Mouse (Mus musculus) forebrain, embryonic 12.5 days (tissue): ENCODE measurements around the gene Arl8a. TPM values are rescaled to one million over a fixed set of nuclear protein-coding genes. Genes with fewer than 3 reads are reported as not detected.

Source experiments
- ATAC-seq: fragments of 200-750 bp; cut with Nextera tagmentation; 2 replicates; pipeline ENCODE4 v1.8.0; 2017; ENCODE audit warnings: moderate TSS enrichment; ENCODE audit not compliant: low FRiP score
- H3K27ac ChIP-seq: fragments of 300-500 bp; sonication (generic); 2 replicates; pipeline ENCODE4 v1.5.1; 2016; ENCODE audit warnings: mild to moderate bottlenecking
- H3K27me3 ChIP-seq: fragments of 300-500 bp; sonication (generic); 2 replicates; pipeline ENCODE4 v1.6.1; 2016; ENCODE audit warnings: mild to moderate bottlenecking
- H3K36me3 ChIP-seq: fragments of 300-500 bp; sonication (generic); replicated peaks from 2 replicates; pipeline ENCODE4 v1.6.1; 2016; ENCODE audit warnings: mild to moderate bottlenecking
- H3K4me1 ChIP-seq: fragments of 300-500 bp; sonication (generic); 2 replicates; pipeline ENCODE4 v1.6.1; 2016
- H3K4me2 ChIP-seq: fragments of 300-500 bp; sonication (generic); 2 replicates; pipeline ENCODE4 v1.6.1; 2016; ENCODE audit warnings: mild to moderate bottlenecking, moderate library complexity
- H3K4me3 ChIP-seq: fragments of 300-500 bp; sonication (generic); replicated peaks from 2 replicates; pipeline ENCODE4 v1.5.1; 2016; ENCODE audit warnings: mild to moderate bottlenecking
- H3K9ac ChIP-seq: fragments of 300-500 bp; sonication (generic); 2 replicates; pipeline ENCODE4 v1.6.1; 2016; ENCODE audit warnings: mild to moderate bottlenecking
- H3K9me3 ChIP-seq: fragments of 300-500 bp; sonication (generic); 2 replicates; pipeline ENCODE4 v1.6.1; 2016
- WGBS: fragments of 180-500 bp; shearing (Covaris S2); methylation state at CpG from one replicate; pipeline ENCODE4 v1.1.7; 2016; 5-methylcytosine and 5-hydroxymethylcytosine counted together
- polyA plus RNA-seq: library from polyadenylated mRNA; unstranded; fragments of >200 nt; fragmentation: Nextera tagmentation; extraction: Ambion mirVana; gene quantifications from 2 replicates; pipeline ENCODE4 v1.2.1, GENCODE M21; 2016

The Arl8a gene
- polyA plus RNA-seq, 1 experiment from 2014 or later, result 113 TPM

- no peak overlapping the region for H3K4me2 ChIP-seq
- H3K27ac ChIP-seq, result no peak overlapping the region
- 69% methylated on average over 4 of the region's 4 CpGs for WGBS
- H3K4me3 ChIP-seq, result no peak overlapping the region
- no peak overlapping the region for H3K9ac ChIP-seq
- no peak for ATAC-seq
- peaks cover 6% of the 10 kb centered on the region; the same call in 1 of the 2 replicates for H3K4me1 ChIP-seq
- H3K36me3 ChIP-seq, result no peaks in the 10 kb centered on the region
- H3K9me3 ChIP-seq, result no peaks in the 10 kb centered on the region
- peaks cover 28% of the 10 kb centered on the region for H3K27me3 ChIP-seq
These were observed 20.1 kb upstream of the Arl8a start for GRCm38 (mm10) chr1:135126443-135127027.

GRCm38 (mm10) chr1:135128011-135128441 is 18.6 kb upstream of the Arl8a start:
- no peaks in the 10 kb centered on the region for H3K36me3 ChIP-seq
- ATAC-seq, result no peak
- WGBS, result 61% methylated on average over 6 of the region's 6 CpGs
- H3K9me3 ChIP-seq, result no peaks in the 10 kb centered on the region
- peaks cover 28% of the 10 kb centered on the region for H3K27me3 ChIP-seq
- no peak overlapping the region for H3K4me3 ChIP-seq
- H3K4me1 ChIP-seq, result peaks cover 6% of the 10 kb centered on the region; the same call in 1 of the 2 replicates
- H3K9ac ChIP-seq, result no peak overlapping the region
- H3K27ac ChIP-seq, result no peak overlapping the region
- no peak overlapping the region for H3K4me2 ChIP-seq

DNA sequence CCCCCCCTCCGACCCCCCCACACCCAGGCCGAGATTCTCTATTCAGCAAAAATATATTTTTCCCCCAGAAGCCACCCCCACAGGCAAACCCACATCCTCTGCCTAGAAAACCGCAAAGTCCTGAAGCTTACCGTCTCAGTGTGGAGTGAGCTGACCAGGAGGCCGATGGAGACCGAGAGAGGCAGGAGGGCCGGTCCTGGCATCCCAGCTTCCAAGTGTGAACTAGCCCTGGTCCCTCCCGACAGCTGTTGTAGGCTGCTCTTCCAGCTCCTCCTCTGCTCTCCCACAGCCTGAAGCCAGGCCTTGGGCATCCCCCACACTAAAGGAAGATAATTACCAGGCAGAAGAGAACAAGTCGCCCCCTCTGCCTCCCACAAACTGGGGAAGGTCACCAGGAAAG is 17.6 kb upstream of the Arl8a start:
- no peak overlapping the region for H3K4me2 ChIP-seq
- WGBS, result 21% methylated on average over 9 of the region's 9 CpGs
- peaks cover 6% of the 10 kb centered on the region; the same call in 1 of the 2 replicates for H3K4me1 ChIP-seq
- ATAC-seq, result no peak
- H3K36me3 ChIP-seq, result no peaks in the 10 kb centered on the region
- no peak overlapping the region for H3K27ac ChIP-seq
- no peak overlapping the region for H3K4me3 ChIP-seq
- no peaks in the 10 kb centered on the region for H3K9me3 ChIP-seq
- no peak overlapping the region for H3K9ac ChIP-seq
- peaks cover 28% of the 10 kb centered on the region for H3K27me3 ChIP-seq

GRCm38 (mm10) chr1:135129543-135130183 is 17.0 kb upstream of the Arl8a start:
- peaks cover 28% of the 10 kb centered on the region for H3K27me3 ChIP-seq
- H3K4me1 ChIP-seq, result peaks cover 6% of the 10 kb centered on the region; the same call in 1 of the 2 replicates
- no peak overlapping the region for H3K27ac ChIP-seq
- H3K4me3 ChIP-seq, result no peak overlapping the region
- ATAC-seq, result no peak
- H3K4me2 ChIP-seq, result no peak overlapping the region
- no peaks in the 10 kb centered on the region for H3K9me3 ChIP-seq
- WGBS, result 63% methylated on average over 9 of the region's 9 CpGs
- H3K36me3 ChIP-seq, result no peaks in the 10 kb centered on the region
- no peak overlapping the region for H3K9ac ChIP-seq

DNA sequence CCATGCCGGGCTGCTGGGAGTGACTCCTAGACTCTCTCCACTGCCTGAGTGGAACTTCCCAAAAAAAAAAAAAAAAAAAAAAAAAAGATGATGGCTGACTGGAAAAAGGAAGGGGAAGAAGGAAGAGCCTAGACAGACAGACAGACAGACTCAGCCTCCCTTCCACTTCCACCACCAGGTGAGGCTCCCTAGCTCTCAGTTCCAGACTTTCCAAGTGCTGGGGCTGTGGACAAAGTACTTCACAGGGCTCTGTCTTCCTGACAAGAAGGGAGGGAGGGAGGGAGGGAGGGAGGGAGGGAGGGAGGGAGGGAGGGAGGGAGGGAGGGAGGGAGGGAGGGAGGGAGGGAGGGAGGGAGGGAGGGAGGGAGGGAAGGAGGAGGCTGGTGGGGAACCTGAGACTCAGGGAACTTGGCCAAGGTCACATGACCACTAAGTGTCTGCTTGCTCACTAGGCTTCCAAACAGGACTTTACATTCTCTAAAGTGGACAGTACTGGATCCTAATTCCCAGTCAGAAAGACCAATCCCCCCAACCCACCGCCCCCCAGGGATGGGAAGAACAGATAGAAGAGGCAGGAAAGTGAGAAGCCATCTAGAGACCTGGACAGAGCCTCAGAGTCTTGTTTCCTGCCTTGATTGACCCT is 16.1 kb upstream of the Arl8a start:
- Histone ChIP-seq H3K36me3 (no peaks in the 10 kb centered on the region), H3K27ac (no peak overlapping the region), H3K4me3 (no peak overlapping the region), H3K9me3 (no peaks in the 10 kb centered on the region), H3K27me3 (peaks cover 28% of the 10 kb centered on the region), H3K9ac (no peak overlapping the region), H3K4me2 (no peak overlapping the region), H3K4me1 (peaks cover 6% of the 10 kb centered on the region; the same call in 1 of the 2 replicates)
- 66% methylated on average over 2 of the region's 2 CpGs for WGBS
- ATAC-seq, result no peak

DNA sequence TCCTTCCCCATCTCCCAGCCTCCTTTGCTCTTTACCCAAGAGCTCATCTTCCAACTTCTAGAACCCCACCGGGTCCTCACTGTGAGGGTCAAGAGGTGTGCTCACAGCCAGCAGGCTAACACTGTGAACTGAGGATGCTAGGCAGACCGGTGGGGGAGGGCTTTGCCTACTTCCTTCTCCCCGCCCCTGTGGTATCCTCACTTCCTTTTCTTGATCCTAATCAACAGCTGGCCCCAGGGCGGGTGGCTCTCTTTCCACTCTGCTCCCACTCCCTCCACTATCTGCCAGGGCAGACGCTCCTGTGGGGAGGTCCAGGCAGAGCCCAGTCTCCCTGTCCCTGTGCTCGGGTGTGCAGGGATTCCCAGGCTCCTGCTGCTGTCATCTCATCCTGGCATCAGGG is 15.6 kb upstream of the Arl8a start:
- Histone ChIP-seq H3K9me3 (no peaks in the 10 kb centered on the region), H3K4me3 (no peak overlapping the region), H3K36me3 (no peaks in the 10 kb centered on the region), H3K27ac (0 out of 2 replicates have a peak overlapping the region, but pooled peaks have one; percentile 13), H3K4me2 (no peak overlapping the region), H3K27me3 (peaks cover 28% of the 10 kb centered on the region), H3K9ac (no peak overlapping the region), H3K4me1 (peaks cover 6% of the 10 kb centered on the region; the same call in 1 of the 2 replicates)
- 48% methylated on average over 6 of the region's 6 CpGs for WGBS
- no peak for ATAC-seq

DNA sequence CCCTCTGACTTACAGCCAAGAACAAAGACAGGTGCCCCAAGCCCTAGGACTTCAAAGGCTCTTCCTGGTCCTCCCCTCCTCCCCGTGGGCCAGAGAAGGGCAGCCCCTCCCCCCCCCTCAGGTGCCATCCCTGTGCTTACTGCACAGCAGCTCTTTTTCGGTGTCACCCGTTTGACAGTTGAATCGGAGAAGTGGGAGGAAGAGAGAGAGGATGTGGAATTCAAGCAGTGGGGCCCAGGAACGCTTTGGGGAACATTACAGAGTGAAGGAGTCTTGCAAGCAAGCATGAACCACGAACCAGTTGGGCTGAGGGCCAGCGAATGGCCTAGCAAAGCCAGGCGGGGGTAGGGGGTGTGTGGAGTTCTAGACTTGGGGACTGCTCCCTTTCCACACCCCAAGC is 15.1 kb upstream of the Arl8a start:
- ATAC-seq, result no peak
- Histone ChIP-seq H3K27me3 (peaks cover 28% of the 10 kb centered on the region), H3K36me3 (no peaks in the 10 kb centered on the region), H3K9ac (no peak overlapping the region), H3K27ac (no peak overlapping the region), H3K4me3 (no peak overlapping the region), H3K4me2 (no peak overlapping the region), H3K4me1 (peaks cover 6% of the 10 kb centered on the region; the same call in 1 of the 2 replicates), H3K9me3 (no peaks in the 10 kb centered on the region)
- 69% methylated on average over 8 of the region's 8 CpGs for WGBS

DNA sequence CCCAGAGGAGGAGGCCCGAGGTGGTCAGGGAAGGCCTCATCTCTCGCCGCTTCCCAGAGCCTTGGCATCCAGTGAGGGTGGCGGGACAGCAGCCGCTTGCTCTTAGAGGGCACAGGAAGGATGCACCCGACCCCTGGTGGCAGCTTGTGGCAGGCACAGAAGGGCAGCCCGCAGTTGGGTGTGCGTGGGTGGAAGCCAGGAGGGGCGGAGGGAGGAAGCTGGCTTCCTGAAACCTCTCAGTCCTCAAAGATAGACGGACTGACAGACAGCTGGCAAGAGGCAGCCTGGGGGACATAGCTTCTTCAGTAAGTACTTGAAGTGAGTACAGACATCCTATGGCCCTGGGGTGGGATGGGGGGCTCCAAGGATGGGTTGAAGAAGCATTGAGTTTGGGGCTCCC is 14.2 kb upstream of the Arl8a start, which contains the start of gene Ptpn7:
Ptpn7 (plus strand) TSS at position 228 of the 400 bp plus-strand sequence.
- no peak; the same call in 1 of the 2 replicates for ATAC-seq
- Histone ChIP-seq H3K9ac (no peak within 1 kb of the TSS), H3K4me3 (no peak within 1 kb of the TSS), H3K27me3 (peaks cover 28% of the 10 kb centered on the region), H3K27ac (no peak within 1 kb of the TSS; the same call in 1 of the 2 replicates), H3K4me1 (peaks cover 6% of the 10 kb centered on the region; the same call in 1 of the 2 replicates), H3K9me3 (no peaks in the 10 kb centered on the region), H3K36me3 (no peaks in the 10 kb centered on the region), H3K4me2 (no peak within 1 kb of the TSS)
- WGBS, result 49% methylated on average over 10 of the region's 10 CpGs

- Histone ChIP-seq H3K4me3 (no peak overlapping the region), H3K36me3 (no peaks in the 10 kb centered on the region), H3K9me3 (no peaks in the 10 kb centered on the region), H3K9ac (no peak overlapping the region), H3K4me2 (no peak overlapping the region), H3K27ac (no peak overlapping the region), H3K4me1 (peaks cover 6% of the 10 kb centered on the region; the same call in 1 of the 2 replicates), H3K27me3 (peaks cover 25% of the 10 kb centered on the region)
- WGBS, result 91% methylated on average over 9 of the region's 9 CpGs
- ATAC-seq, result no peak
These were observed 13.7 kb upstream of the Arl8a start for GRCm38 (mm10) chr1:135132893-135133369.

DNA sequence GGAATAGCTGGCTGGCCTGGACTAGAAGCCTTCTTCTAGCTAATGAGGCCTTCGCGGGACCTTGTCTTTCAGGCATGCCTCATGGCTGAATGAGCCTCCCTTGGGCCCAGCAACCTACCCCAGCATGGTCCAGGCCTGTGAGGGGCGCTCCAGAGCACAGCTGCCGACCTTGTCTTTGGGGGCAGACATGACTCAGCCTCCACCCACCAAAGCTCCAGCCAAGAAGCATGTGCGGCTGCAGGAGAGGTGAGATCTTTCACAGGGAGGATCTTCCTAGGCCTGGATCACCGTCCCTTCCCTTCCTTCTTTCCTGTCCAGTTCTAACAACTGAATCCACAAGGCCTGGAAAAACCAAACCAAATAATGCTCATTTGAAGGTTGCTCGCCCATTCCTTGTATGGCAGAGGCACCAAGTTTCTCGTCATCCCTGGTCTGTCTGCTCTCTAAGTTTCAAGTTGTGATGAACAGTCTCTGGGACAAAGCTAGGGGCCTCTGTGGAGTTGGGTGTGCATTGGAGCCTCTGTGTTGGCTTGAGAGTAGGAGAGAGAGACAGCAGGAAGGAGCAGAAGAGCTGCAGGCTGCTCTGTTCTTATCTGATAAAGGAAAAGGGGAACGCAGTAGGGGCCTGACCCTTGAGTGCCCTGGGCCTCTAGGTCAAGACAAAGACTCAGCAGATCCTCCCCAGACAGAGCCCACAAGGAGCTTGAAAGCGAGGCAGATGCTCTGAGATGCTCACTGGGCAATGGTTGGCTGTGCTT is 12.8 kb upstream of the Arl8a start:
- Histone ChIP-seq H3K36me3 (no peaks in the 10 kb centered on the region), H3K4me3 (no peak overlapping the region), H3K9me3 (no peaks in the 10 kb centered on the region), H3K4me1 (peaks cover 5% of the 10 kb centered on the region; the same call in 1 of the 2 replicates), H3K27me3 (peaks cover 16% of the 10 kb centered on the region), H3K27ac (no peak overlapping the region), H3K9ac (no peak overlapping the region), H3K4me2 (no peak overlapping the region)
- ATAC-seq, result no peak
- whole genome bisulfite sequencing, result 85% methylated on average over 10 of the region's 10 CpGs

GRCm38 (mm10) chr1:135135111-135135787 is 11.4 kb upstream of the Arl8a start:
- ATAC-seq, result no peak
- Histone ChIP-seq H3K9me3 (no peaks in the 10 kb centered on the region), H3K27ac (no peak overlapping the region), H3K4me2 (no peak overlapping the region), H3K27me3 (peaks cover 9% of the 10 kb centered on the region; the same call in 1 of the 2 replicates), H3K36me3 (no peaks in the 10 kb centered on the region), H3K4me1 (no peaks in the 10 kb centered on the region), H3K4me3 (no peak overlapping the region), H3K9ac (no peak overlapping the region)
- WGBS, result 88% methylated on average over 8 of the region's 8 CpGs
